Mouse (Mus musculus) thymus, postnatal 25 days (tissue): ENCODE results near the gene Ogg1.
"Not testable (repeated sequence)": the region's sequence is repeated elsewhere in the genome, so short reads cannot be mapped to it uniquely, and the experiment has no call there.

Source experiments
- DNase-seq: peaks from one replicate; pipeline ENCODE4 v3.0.0; 2022

The Ogg1 gene

GRCm38 (mm10) chr6:113332734-113333133 is 6.0 kb downstream of the Ogg1 start:
- not testable (repeated sequence) for DNase-seq

- DNase-seq: no peak
These were observed 6.6 kb downstream of the Ogg1 start for GRCm38 (mm10) chr6:113333137-113333950.

- DNase-seq: no peak
These were observed 7.4 kb downstream of the Ogg1 start for GRCm38 (mm10) chr6:113334216-113334615.

GRCm38 (mm10) chr6:113336852-113337620 is 10.3 kb downstream of the Ogg1 start:
- no peak for DNase-seq

GRCm38 (mm10) chr6:113341574-113341973 is 14.8 kb downstream of the Ogg1 start:
- no peak for DNase-seq

GRCm38 (mm10) chr6:113342297-113342696 is 15.5 kb downstream of the Ogg1 start:
- no peak for DNase-seq

- DNase-seq: peak; percentile 11
These were observed 16.7 kb downstream of the Ogg1 start, which contains the start of gene Camk1 for GRCm38 (mm10) chr6:113343177-113344092. TSS of gene Camk1 (minus strand) at chr6:113343984.

GRCm38 (mm10) chr6:113344321-113344720 is 17.5 kb downstream of the Ogg1 start:
- DNase-seq: no peak

- DNase-seq: no peak
These were observed 20.1 kb downstream of the Ogg1 start for GRCm38 (mm10) chr6:113346897-113347296.

- DNase-seq: no peak
These were observed 23.8 kb downstream of the Ogg1 start for GRCm38 (mm10) chr6:113350538-113350937.

- DNase-seq: no peak
These were observed 24.4 kb downstream of the Ogg1 start for GRCm38 (mm10) chr6:113351161-113351560.

GRCm38 (mm10) chr6:113351653-113352052 is 24.9 kb downstream of the Ogg1 start:
- no peak for DNase-seq

GRCm38 (mm10) chr6:113352820-113353219 is 26.0 kb downstream of the Ogg1 start:
- no peak for DNase-seq

- DNase-seq: no peak
These were observed 26.9 kb downstream of the Ogg1 start for GRCm38 (mm10) chr6:113353696-113354095.

GRCm38 (mm10) chr6:113361476-113361875 is 34.7 kb downstream of the Ogg1 start:
- no peak for DNase-seq

GRCm38 (mm10) chr6:113362241-113362640 is 35.5 kb downstream of the Ogg1 start:
- no peak for DNase-seq

- no peak for DNase-seq
These were observed 37.9 kb downstream of the Ogg1 start for GRCm38 (mm10) chr6:113364518-113365135.

GRCm38 (mm10) chr6:113366639-113367038 is 39.9 kb downstream of the Ogg1 start:
- no peak for DNase-seq

- no peak for DNase-seq
These were observed 40.8 kb downstream of the Ogg1 start for GRCm38 (mm10) chr6:113367574-113367973.

GRCm38 (mm10) chr6:113368124-113368523 is 41.4 kb downstream of the Ogg1 start:
- no peak for DNase-seq

GRCm38 (mm10) chr6:113368577-113368976 is 41.8 kb downstream of the Ogg1 start:
- no peak for DNase-seq

- no peak for DNase-seq
These were observed 43.6 kb downstream of the Ogg1 start for GRCm38 (mm10) chr6:113370194-113370929.
